Mouse (Mus musculus): ENCODE data around the gene Plaur.

Plaur gene

GRCm38 (mm10) chr7:24462388-24463319 is at the start of gene Plaur:
Gene Plaur (plus strand): TSS chr7:24462484.
- DNase-seq = no peak

- no peak for DNase-seq
Measured at GRCm38 (mm10) chr7:24413630-24414029, 48.7 kb upstream of the Plaur start.

- DNase-seq = no peak
Measured at GRCm38 (mm10) chr7:24415261-24415660, 47.0 kb upstream of the Plaur start.

- DNase-seq = no peak
Measured at GRCm38 (mm10) chr7:24419579-24419978, 42.7 kb upstream of the Plaur start.

GRCm38 (mm10) chr7:24421648-24422047 is 40.6 kb upstream of the Plaur start:
- no peak for DNase-seq

- no peak for DNase-seq
Measured at GRCm38 (mm10) chr7:24422251-24422650, 40.0 kb upstream of the Plaur start.

- DNase-seq = no peak
Measured at GRCm38 (mm10) chr7:24423107-24423763, 39.0 kb upstream of the Plaur start.

- no peak for DNase-seq
Measured at GRCm38 (mm10) chr7:24423956-24424732, 38.1 kb upstream of the Plaur start.

GRCm38 (mm10) chr7:24425919-24426318 is 36.4 kb upstream of the Plaur start:
- no peak for DNase-seq

- DNase-seq = no peak
Measured at GRCm38 (mm10) chr7:24427168-24427567, 35.1 kb upstream of the Plaur start.

GRCm38 (mm10) chr7:24428725-24429124 is 33.6 kb upstream of the Plaur start:
- no peak for DNase-seq

GRCm38 (mm10) chr7:24429413-24430112 is 32.7 kb upstream of the Plaur start:
- peak; percentile 90 for DNase-seq

- no peak for DNase-seq
Measured at GRCm38 (mm10) chr7:24430551-24431345, 31.5 kb upstream of the Plaur start.

- peak; percentile 44 for DNase-seq
Measured at GRCm38 (mm10) chr7:24431713-24432112, 30.6 kb upstream of the Plaur start.

- no peak for DNase-seq
Measured at GRCm38 (mm10) chr7:24435305-24435704, 27.0 kb upstream of the Plaur start.

GRCm38 (mm10) chr7:24437981-24438380 is 24.3 kb upstream of the Plaur start:
- DNase-seq = peak; percentile 71

GRCm38 (mm10) chr7:24439191-24439590 is 23.1 kb upstream of the Plaur start:
- no peak for DNase-seq

GRCm38 (mm10) chr7:24439891-24440290 is 22.4 kb upstream of the Plaur start:
- no peak for DNase-seq

- peak; percentile 53 for DNase-seq
Measured at GRCm38 (mm10) chr7:24441785-24442184, 20.5 kb upstream of the Plaur start.

- DNase-seq = no peak
Measured at GRCm38 (mm10) chr7:24442313-24442712, 20.0 kb upstream of the Plaur start.

- DNase-seq = no peak
Measured at GRCm38 (mm10) chr7:24445266-24445926, 16.9 kb upstream of the Plaur start.
